Comparison of ENCODE assay signal across 9 mouse cellular contexts in the genomic region with DNA sequence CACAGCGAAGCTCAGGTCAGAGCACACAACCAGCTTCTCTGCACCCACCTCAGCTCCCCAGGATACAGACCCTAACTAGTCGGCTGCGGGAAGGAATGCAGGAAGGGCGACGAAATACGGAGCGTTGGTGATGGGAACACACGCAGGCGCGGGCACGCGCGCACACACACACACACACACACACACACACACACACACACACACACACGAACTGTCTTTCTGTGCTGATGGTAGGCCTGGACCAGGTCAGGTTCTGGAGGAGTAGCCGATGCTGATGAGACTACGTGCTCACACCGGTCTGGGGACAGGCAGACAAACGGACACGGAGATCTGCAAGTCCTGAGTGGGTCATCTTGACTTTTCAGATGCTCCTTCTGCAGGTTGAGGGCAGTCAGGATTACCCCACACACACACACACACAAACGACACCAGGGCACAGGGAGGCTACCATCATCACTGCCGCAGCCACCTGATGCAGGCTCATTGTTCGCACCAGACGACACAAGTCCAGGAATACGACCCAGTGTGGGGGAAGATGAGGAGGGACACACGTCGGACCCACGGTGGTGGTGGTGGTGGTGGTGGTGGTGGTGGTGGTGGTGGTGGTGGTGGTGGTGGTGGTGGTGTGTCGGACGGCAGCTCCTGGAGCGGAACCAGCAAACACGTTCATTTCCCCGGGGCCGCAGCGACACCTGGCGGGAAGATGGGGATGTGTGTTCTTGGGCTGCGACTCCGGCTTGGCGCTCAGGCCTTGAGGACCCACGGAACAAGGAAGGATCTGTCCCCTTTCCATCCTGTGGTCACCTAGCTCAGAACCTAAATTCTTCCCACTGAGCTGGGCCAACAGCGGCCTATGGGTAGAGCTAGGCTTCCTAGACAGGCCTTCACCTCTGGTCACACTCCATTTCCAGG. TPM values are rescaled to one million over a fixed set of nuclear protein-coding genes. Genes with fewer than 3 reads are reported as not detected.
DNase-seq lines count a peak whose midpoint lies in the region; ATAC-seq and TF ChIP-seq lines count a peak whose summit lies in the region.
"Not testable (repeated sequence)": the region's sequence is repeated elsewhere in the genome, so short reads cannot be mapped to it uniquely, and the experiment has no call there.
"Had no signal": no experiment of that assay in that cellular context is flagged by ENCODE, and none has a peak within 500 bp of the region (broad histone marks: within the 10 kb centered on the region; RNA-seq: fewer than 3 reads in every experiment).

Gene Cntfr (minus strand): TSS at position 160 of the 912 bp plus-strand sequence.

- not testable (repeated sequence) for H3K4me2 ChIP-seq in lung, embryonic 14.5 days

- DNase-seq in ES-E14 (ENCODE audit: low read depth, low spot score): peak; percentile 62
- DNase-seq in cerebellum, adult 9-10 months: peak; percentile 90
- peak in 1 of 2 experiments; percentile 91 for DNase-seq in frontal cortex, adult 2 months (ENCODE audit: extremely low spot score in 1 of 2, low spot score in 1 of 2)
- DNase-seq in heart, postnatal 4 days: peak; percentile 90
- DNase-seq in layer of hippocampus, adult 2 months (ENCODE audit: low spot score in 2 of 2): peak; percentile 78 to 89
- peak; percentile 84 for DNase-seq in lung, embryonic 14.5 days
- peak; percentile 63 for DNase-seq in ovary, postnatal 10 days (ENCODE audit: low spot score)
- peak; percentile 39 for DNase-seq in thymus, postnatal 0 days (ENCODE audit: low spot score)

- H3K27ac ChIP-seq in ES-E14 (ENCODE audit: insufficient read depth, low read depth, low read length, poor library complexity, severe bottlenecking); lung, embryonic 14.5 days (ENCODE audit: low read depth): not testable (repeated sequence)
- peak within 1 kb of the TSS; percentile 77; the same call in 1 of the 2 replicates for H3K27ac ChIP-seq in layer of hippocampus, adult 2 months

- not testable (repeated sequence) for H3K9me3 ChIP-seq in ES-E14 (ENCODE audit: control insufficient read depth, insufficient read depth, low read depth, low read length); lung, embryonic 14.5 days (ENCODE audit: low read depth, low read length)

- in situ Hi-C loops in ES-E14 (cut with MboI; ENCODE audit: low sequenced_read_pairs in 2 of 2, unreplicated experiment in 2 of 2): not testable (repeated sequence)

- H3K4me1 ChIP-seq in ES-E14 (ENCODE audit: control insufficient read depth in 2 of 2, insufficient read depth in 2 of 2, low read length in 2 of 2, poor library complexity in 1 of 2); lung, embryonic 14.5 days (ENCODE audit: insufficient read depth): not testable (repeated sequence)

- 15% methylated on average over 31 of the region's 40 CpGs for WGBS in lung, embryonic 14.5 days

- not testable (repeated sequence) for H3K9ac ChIP-seq in ES-E14 (ENCODE audit: insufficient read depth, low read depth, low read length, poor library complexity, severe bottlenecking); lung, embryonic 14.5 days

- not testable (repeated sequence) for ATAC-seq in lung, embryonic 14.5 days (ENCODE audit: insufficient read depth)

- peak; percentile 73 for TF ChIP-seq CTCF in layer of hippocampus, adult 2 months (conservative IDR thresholded peaks at IDR 0.05)
- peak; percentile 81 for TF ChIP-seq CTCF in lung, embryonic 14.5 days (IDR thresholded peaks at IDR 0.05; ENCODE audit: low read depth)

- not testable (repeated sequence) for H3K27me3 ChIP-seq in lung, embryonic 14.5 days (ENCODE audit: insufficient read depth, low read length)

- H3K4me3 ChIP-seq in ES-E14 (ENCODE audit: insufficient read depth in 1 of 2, low read depth in 1 of 2, low read length in 2 of 2, poor library complexity in 1 of 2, severe bottlenecking in 1 of 2): peak within 1 kb of the TSS in 1 of 2 experiments; percentile 37; a peak in 1 of 4 replicates
- H3K4me3 ChIP-seq in layer of hippocampus, adult 2 months; lung, embryonic 14.5 days (ENCODE audit: low read depth, low read length): not testable (repeated sequence)

- H3K36me3 ChIP-seq in ES-E14 (ENCODE audit: control insufficient read depth, insufficient read depth, low read length, poor library complexity, severe bottlenecking); lung, embryonic 14.5 days (ENCODE audit: insufficient read depth): not testable (repeated sequence)

TF ChIP-seq in ES-E14, 5 proteins besides CTCF, POLR2A, EP300 and RAD21:
- peak; percentile 41; the same call in 1 of the 2 replicates for TF ChIP-seq ZC3H11A (IDR thresholded peaks at IDR 0.05; ENCODE audit: borderline replicate concordance, low read depth, low read length)
TF ChIP-seq in ES-E14: peak in this region for 1; not testable (repeated sequence) for 4.

RNA-seq across cellular contexts. Expression of gene Cntfr, which starts in this region (rescaled TPM):
- total RNA-seq in ES-E14 (2012; rRNA removed): 17.0 and 19.9 TPM in 2 replicates
- polyA plus RNA-seq in frontal cortex, adult 2 months (2012; rRNA removed): 79.4 and 92.6 TPM in 2 replicates
- total RNA-seq in heart, postnatal 4 days (2021): 1 to 10 TPM; 3.9 to 4.0 TPM
- 10 to 100 TPM; 96.5 to 98.8 TPM for total RNA-seq in layer of hippocampus, adult 2 months (2021)
- polyA plus RNA-seq in lung, embryonic 14.5 days (2014; fragmentation: Nextera tagmentation; extraction: Ambion mirVana): 8.2 and 9.6 TPM in 2 replicates
- 0.26 and 0.43 TPM in 2 replicates for polyA plus RNA-seq in thymus, postnatal 0 days (2015; fragmentation: Nextera tagmentation; extraction: Ambion mirVana)
- total RNA-seq: megakaryocyte progenitor cell, adult 5-6 weeks had no signal

Comparison
In these comparisons a context has a peak if more than half of its experiments do, and no peak if none do; other contexts are left out.
1. Peak in DNase-seq in thymus, postnatal 0 days; RNA of the gene not detected or under 1 TPM.